Mouse (Mus musculus): ENCODE data around the gene Gm49354. TPM values are rescaled to one million over a fixed set of nuclear protein-coding genes. Genes with fewer than 3 reads are reported as not detected.
"Not testable (repeated sequence)": the region's sequence is repeated elsewhere in the genome, so short reads cannot be mapped to it uniquely, and the experiment has no call there.

Gene Gm49354
- total and polyA plus RNA-seq, 3 experiments: 3.6 TPM; not detected in 2

DNA sequence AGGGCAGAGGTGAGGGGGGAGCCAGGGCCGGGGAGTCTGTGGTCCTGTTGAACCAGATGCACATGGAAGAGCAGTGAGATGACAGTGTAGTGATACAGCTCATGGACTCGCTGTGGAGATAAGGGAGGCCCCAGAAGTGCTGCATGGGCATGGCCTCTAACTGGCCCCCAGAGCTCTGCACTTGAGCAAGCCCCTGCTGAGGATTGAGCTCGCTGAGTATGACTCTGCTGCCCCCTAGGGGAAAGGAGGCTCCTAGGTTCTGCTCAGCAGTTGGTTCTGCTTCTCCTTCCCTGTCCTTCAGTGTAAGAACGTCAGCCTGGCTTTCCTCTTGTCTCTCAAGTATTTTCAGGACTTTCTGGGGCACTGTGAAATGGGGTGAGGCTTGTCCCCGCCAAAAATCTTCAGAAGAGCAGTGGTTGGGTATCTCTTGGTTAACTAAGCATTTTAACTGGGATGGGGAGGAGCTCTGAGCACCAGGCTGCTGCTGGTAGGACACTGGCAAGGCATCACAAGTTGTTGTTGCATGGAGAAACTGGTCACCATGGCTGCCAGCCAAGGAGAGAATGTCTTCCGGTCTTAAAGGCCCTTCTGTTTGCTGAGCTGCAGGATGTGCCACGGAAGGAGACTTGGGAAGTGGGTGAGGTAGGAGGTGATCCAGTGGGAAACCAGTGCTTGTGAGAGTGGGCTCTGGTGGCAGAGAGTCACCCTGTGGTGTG lies 53.5 kb downstream of the Gm49354 start:
- H3K27ac ChIP-seq (ENCODE audit: control insufficient read depth, low read depth, low read length): no peak overlapping the region
- H3K9me3 ChIP-seq (replicated peaks; ENCODE audit: insufficient read depth, low read length): no peaks in the 10 kb centered on the region
- no peaks in the 10 kb centered on the region for H3K27me3 ChIP-seq (ENCODE audit: control insufficient read depth in 1 of 2, insufficient read depth in 2 of 2, low read length in 2 of 2)
- 0 out of 2 replicates have a peak overlapping the region, but pooled peaks have one; percentile 16 for H3K9ac ChIP-seq (ENCODE audit: control insufficient read depth, low read depth, low read length, poor library complexity, severe bottlenecking)
- peaks cover 0 to 2% of the 10 kb centered on the region in 2 experiments; a peak in 1 of 4 replicates for H3K4me1 ChIP-seq (ENCODE audit: control insufficient read depth in 1 of 2, insufficient read depth in 2 of 2, low read length in 2 of 2)
- H3K36me3 ChIP-seq (ENCODE audit: control insufficient read depth in 1 of 2, insufficient read depth in 2 of 2, low read length in 2 of 2): no peaks in the 10 kb centered on the region
- H3K79me2 ChIP-seq (ENCODE audit: control insufficient read depth, insufficient read depth, low read length, poor library complexity): no peaks in the 10 kb centered on the region
- H3K4me3 ChIP-seq (ENCODE audit: control insufficient read depth in 1 of 2, insufficient read depth in 1 of 2, low read depth in 2 of 2, low read length in 2 of 2): no peak overlapping the region
- peak; percentile 90 for DNase-seq (ENCODE audit: low read depth, low spot score)
- TF ChIP-seq CHD1 (IDR thresholded peaks at IDR 0.05; ENCODE audit: low read depth, low read length): no peak
- TF ChIP-seq UBTF (IDR thresholded peaks at IDR 0.05; ENCODE audit: borderline replicate concordance, insufficient read depth, low read depth, low read length): no peak
- TF ChIP-seq SMC3 (IDR thresholded peaks at IDR 0.05; ENCODE audit: low read depth, low read length): peak; percentile 89
- no peak for TF ChIP-seq ZKSCAN1 (IDR thresholded peaks at IDR 0.05; ENCODE audit: low read depth, low read length)
- TF ChIP-seq ZC3H11A (IDR thresholded peaks at IDR 0.05; ENCODE audit: low read depth, low read length): peak; percentile 89
- TF ChIP-seq RAD21 (IDR thresholded peaks at IDR 0.05; ENCODE audit: low read depth, low read length): peak; percentile 98
- TF ChIP-seq CTCF (IDR thresholded peaks at IDR 0.05 in 2 of 3, conservative IDR thresholded peaks at IDR 0.05 in 1 of 3; ENCODE audit: control insufficient read depth in 1 of 3, insufficient read depth in 1 of 3, low read depth in 2 of 3, low read length in 3 of 3, poor library complexity in 1 of 3, severe bottlenecking in 1 of 3): peak; percentile 93 to 97 (median 97)

DNA sequence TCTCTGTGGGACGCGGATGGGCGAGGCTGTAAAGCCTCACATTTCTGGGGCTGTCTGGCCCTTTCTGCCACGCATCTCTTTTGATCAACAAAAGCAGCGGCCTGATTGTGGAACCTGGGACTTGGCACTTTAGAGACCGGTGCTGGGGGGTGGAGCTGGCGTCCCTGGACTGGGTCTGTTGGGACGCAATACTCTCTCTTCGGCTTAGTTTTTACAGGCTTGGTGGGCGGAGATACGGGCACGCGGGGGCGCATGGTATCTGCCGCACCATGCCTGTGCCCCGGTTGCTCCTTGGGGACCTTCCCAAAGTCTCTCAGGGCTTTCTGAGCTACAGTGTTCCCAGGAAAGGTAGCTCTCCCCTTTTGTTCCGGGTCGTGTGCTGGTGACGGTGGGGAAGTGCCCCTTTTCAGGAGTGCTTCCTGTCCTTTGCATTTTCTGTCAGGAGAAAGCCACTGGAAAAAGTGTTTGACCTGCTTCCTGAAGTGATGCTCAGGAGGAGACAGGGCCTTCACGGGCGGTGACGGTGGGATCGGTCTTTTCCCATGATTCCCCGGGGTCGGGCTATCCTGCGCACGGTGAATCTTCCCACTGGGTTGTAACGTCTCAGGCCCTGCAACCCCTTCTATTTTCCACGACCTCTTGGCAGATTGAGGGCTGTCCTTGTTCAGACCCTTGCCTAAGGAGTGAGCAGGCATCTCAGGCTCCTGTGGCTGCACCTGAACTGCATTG lies 55.7 kb downstream of the Gm49354 start:
- TF ChIP-seq MYC (IDR thresholded peaks at IDR 0.05; ENCODE audit: low read depth, low read length) (no peak), ZKSCAN1 (IDR thresholded peaks at IDR 0.05; ENCODE audit: low read depth, low read length) (no peak), ELF1 (IDR thresholded peaks at IDR 0.05; ENCODE audit: low read depth, low read length) (no peak), BHLHE40 (IDR thresholded peaks at IDR 0.05; ENCODE audit: borderline replicate concordance, low read depth, low read length) (no peak), NRF1 (IDR thresholded peaks at IDR 0.05; ENCODE audit: insufficient read depth, low read depth, low read length, poor library complexity, severe bottlenecking) (no peak), JUND (IDR thresholded peaks at IDR 0.05; ENCODE audit: low read depth, low read length) (no peak), ZC3H11A (IDR thresholded peaks at IDR 0.05; ENCODE audit: low read depth, low read length) (no peak), SMC3 (IDR thresholded peaks at IDR 0.05; ENCODE audit: low read depth, low read length) (no peak), KAT2A (conservative IDR thresholded peaks at IDR 0.05; ENCODE audit: low read depth, low read length) (no peak), SIN3A (IDR thresholded peaks at IDR 0.05; ENCODE audit: low read length) (no peak), POLR2AphosphoS5 (IDR thresholded peaks at IDR 0.05; ENCODE audit: borderline replicate concordance, low read depth, low read length) (no peak), TAL1 (IDR thresholded peaks at IDR 0.05; ENCODE audit: low read length) (no peak), MYB (IDR thresholded peaks at IDR 0.05; ENCODE audit: low read depth, low read length) (no peak)

DNA sequence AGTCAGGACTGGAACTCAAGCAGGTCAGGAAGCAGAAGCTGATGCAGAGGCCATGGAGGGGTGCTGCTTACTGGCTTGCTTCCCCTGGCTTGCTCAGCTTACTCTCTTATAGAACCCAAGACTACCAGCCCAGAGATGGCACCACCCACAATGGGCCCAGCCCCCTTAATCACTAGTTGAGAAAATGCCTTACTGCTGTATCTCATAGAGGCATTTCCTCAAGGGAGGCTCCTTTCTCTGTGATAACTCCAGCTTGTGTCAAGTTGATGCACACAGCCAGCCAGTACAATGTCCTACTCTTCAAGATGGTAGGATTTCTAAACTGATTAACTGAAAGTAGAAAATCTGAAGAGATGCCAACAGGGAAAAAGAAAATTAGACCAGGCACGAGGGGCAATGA lies 60.0 kb downstream of the Gm49354 start:
- not testable (repeated sequence) for H3K79me2 ChIP-seq (ENCODE audit: control insufficient read depth, insufficient read depth, low read length, poor library complexity); H3K4me1 ChIP-seq (ENCODE audit: control insufficient read depth in 1 of 2, insufficient read depth in 2 of 2, low read length in 2 of 2); DNase-seq (ENCODE audit: low read depth, low spot score); H3K36me3 ChIP-seq (ENCODE audit: control insufficient read depth in 1 of 2, insufficient read depth in 2 of 2, low read length in 2 of 2); H3K27ac ChIP-seq (ENCODE audit: control insufficient read depth, low read depth, low read length); H3K9ac ChIP-seq (ENCODE audit: control insufficient read depth, low read depth, low read length, poor library complexity, severe bottlenecking); H3K9me3 ChIP-seq (replicated peaks; ENCODE audit: insufficient read depth, low read length); H3K4me3 ChIP-seq (ENCODE audit: control insufficient read depth in 1 of 2, insufficient read depth in 1 of 2, low read depth in 2 of 2, low read length in 2 of 2); H3K27me3 ChIP-seq (ENCODE audit: control insufficient read depth in 1 of 2, insufficient read depth in 2 of 2, low read length in 2 of 2)

More for the DNA sequence above, 55.7 kb downstream of the Gm49354 start:
- no peaks in the 10 kb centered on the region for H3K27me3 ChIP-seq (ENCODE audit: control insufficient read depth in 1 of 2, insufficient read depth in 2 of 2, low read length in 2 of 2)
- no peaks in the 10 kb centered on the region for H3K9me3 ChIP-seq (replicated peaks; ENCODE audit: insufficient read depth, low read length)
- no peaks in the 10 kb centered on the region for H3K36me3 ChIP-seq (ENCODE audit: control insufficient read depth in 1 of 2, insufficient read depth in 2 of 2, low read length in 2 of 2)
- H3K9ac ChIP-seq (ENCODE audit: control insufficient read depth, low read depth, low read length, poor library complexity, severe bottlenecking): no peak overlapping the region
- no peak overlapping the region for H3K27ac ChIP-seq (ENCODE audit: control insufficient read depth, low read depth, low read length)
- no peaks in the 10 kb centered on the region for H3K79me2 ChIP-seq (ENCODE audit: control insufficient read depth, insufficient read depth, low read length, poor library complexity)
- no peaks in the 10 kb centered on the region; a peak in 1 of 4 replicates for H3K4me1 ChIP-seq (ENCODE audit: control insufficient read depth in 1 of 2, insufficient read depth in 2 of 2, low read length in 2 of 2)
- DNase-seq (ENCODE audit: low read depth, low spot score): no peak
- H3K4me3 ChIP-seq (ENCODE audit: control insufficient read depth in 1 of 2, insufficient read depth in 1 of 2, low read depth in 2 of 2, low read length in 2 of 2): no peak overlapping the region

All from MEL (cell line).